Mouse (Mus musculus) megakaryocyte, adult 5-6 weeks (primary cell): ENCODE results near the gene Gm5737. TPM values are rescaled to one million over a fixed set of nuclear protein-coding genes. Genes with fewer than 3 reads are reported as not detected.
A peak's percentile ranks its signal among the peaks of the same experiment; 100 is the strongest.

Source experiments
- ATAC-seq: 2 replicates; pipeline ENCODE4 v1.8.0; 2016; ENCODE audit warnings: mild to moderate bottlenecking, inconsistent platforms; ENCODE audit not compliant: poor library complexity, severe bottlenecking
- total RNA-seq, 2 experiments: library from RNA; stranded (forward) in 1 of 2; stranded (reverse) in 1 of 2; fragments of 153-499, 151-499 nt in 1 of 2; fragments of 221-1000, 200-1000 nt in 1 of 2; gene quantifications; 2 replicates each; pipeline versions ENCODE4 v1.2.3 to v1.2.4; 2015 to 2017

Gm5737 gene
- total RNA-seq, 2 experiments from 2014 or later, result not detected

- ATAC-seq, result peak; percentile 58
Measured at GRCm38 (mm10) chr7:120874764-120875539, 62.8 kb downstream of the Gm5737 start.

GRCm38 (mm10) chr7:120875540-120876388 lies 63.6 kb downstream of the Gm5737 start:
- peak; percentile 48 for ATAC-seq

GRCm38 (mm10) chr7:120878271-120878670 lies 66.1 kb downstream of the Gm5737 start:
- no peak for ATAC-seq

- no peak for ATAC-seq
Measured at GRCm38 (mm10) chr7:120879972-120880371, 67.8 kb downstream of the Gm5737 start.

- no peak for ATAC-seq
Measured at GRCm38 (mm10) chr7:120880770-120881169, 68.6 kb downstream of the Gm5737 start.

Other genes starting within 250 kb of the Gm5737 start
- gene Uqcrc2, start 177.2 kb upstream of the Gm5737 start, total RNA-seq (2015), result 143 and 172 TPM in 2 replicates
- 115 and 116 TPM in 2 replicates for gene Uqcrc2, start 177.2 kb upstream of the Gm5737 start, total RNA-seq (2017)
- not detected in 2 replicates for gene Pdzd9, start 142.0 kb upstream of the Gm5737 start, total RNA-seq (2015)
- not detected in 2 replicates for gene Pdzd9, start 142.0 kb upstream of the Gm5737 start, total RNA-seq (2017)
- 19.6 and 21.1 TPM in 2 replicates for gene Mosmo, start 134.7 kb upstream of the Gm5737 start, total RNA-seq (2015)
- gene Mosmo, start 134.7 kb upstream of the Gm5737 start, total RNA-seq (2017), result 8.0 and 11.6 TPM in 2 replicates
- gene Vwa3a, start 73.0 kb upstream of the Gm5737 start, total RNA-seq (2015), result 0.11 TPM in 1 of 2 replicates, not detected in the other
- gene Vwa3a, start 73.0 kb upstream of the Gm5737 start, total RNA-seq (2017), result not detected in 2 replicates
- gene Eef2k, start 30.5 kb downstream of the Gm5737 start, total RNA-seq (2015), result 7.5 and 11.1 TPM in 2 replicates
- 23.5 and 26.1 TPM in 2 replicates for gene Eef2k, start 30.5 kb downstream of the Gm5737 start, total RNA-seq (2017)
- 4.6 and 5.3 TPM in 2 replicates for gene Polr3e, start 105.4 kb downstream of the Gm5737 start, total RNA-seq (2015)
- 9.8 and 11.6 TPM in 2 replicates for gene Polr3e, start 105.4 kb downstream of the Gm5737 start, total RNA-seq (2017)
- gene Cdr2, start 169.9 kb downstream of the Gm5737 start, total RNA-seq (2015), result 2.5 and 3.9 TPM in 2 replicates
- gene Cdr2, start 169.9 kb downstream of the Gm5737 start, total RNA-seq (2017), result 4.3 and 6.8 TPM in 2 replicates
- gene Mfsd13b, start 170.1 kb downstream of the Gm5737 start, total RNA-seq (2015), result not detected in 2 replicates
- 3.1 TPM in 1 of 2 replicates, not detected in the other for gene Mfsd13b, start 170.1 kb downstream of the Gm5737 start, total RNA-seq (2017)
- gene Mettl9, start 222.1 kb downstream of the Gm5737 start, total RNA-seq (2015), result 106 and 115 TPM in 2 replicates
- 138 and 164 TPM in 2 replicates for gene Mettl9, start 222.1 kb downstream of the Gm5737 start, total RNA-seq (2017)